ENCODE assay signal across 10 mouse cellular contexts in genomic region chr12:92040481-92040880, GRCm38 (mm10).
A peak's percentile ranks its signal among the peaks of the same experiment; 100 is the strongest.
DNase-seq lines count a peak whose midpoint lies in the region; ATAC-seq and TF ChIP-seq lines count a peak whose summit lies in the region.
"Had no signal": no experiment of that assay in that cellular context is flagged by ENCODE, and none has a peak within 500 bp of the region (broad histone marks: within the 10 kb centered on the region; RNA-seq: fewer than 3 reads in every experiment).

No protein-coding gene starts in this region.

- peak; percentile 86 for DNase-seq in lung, embryonic 14.5 days
- no peak for DNase-seq in lung, adult 18-20 months
- DNase-seq in Muller cell, postnatal 12 days (ENCODE audit: inconsistent ontology term) = peak; percentile 26
- DNase-seq in c-Kit-positive CD71-negative TER-119-negative erythroid progenitor cells, embryonic 14.5 days (ENCODE audit: low read depth) = peak; percentile 3
- peak; percentile 75 for DNase-seq in limb, embryonic 14.5 days (ENCODE audit: low spot score)
- DNase-seq in left cerebral cortex, adult 11 months (ENCODE audit: low spot score) = no peak
- DNase-seq: liver, postnatal 0 days; thymus, postnatal 14 days had no signal

- H3K4me3 ChIP-seq in lung, embryonic 14.5 days (ENCODE audit: low read depth, low read length) = no peak overlapping the region
- no peak overlapping the region for H3K4me3 ChIP-seq in limb, embryonic 14.5 days (replicated peaks; ENCODE audit: low read length)

- no peak overlapping the region for H3K9ac ChIP-seq in lung, embryonic 14.5 days
- no peak overlapping the region for H3K9ac ChIP-seq in limb, embryonic 14.5 days (ENCODE audit: low read depth, low read length, severe bottlenecking)
- H3K9ac ChIP-seq: liver, postnatal 0 days had no signal

- H3K4me1 ChIP-seq in lung, embryonic 14.5 days (ENCODE audit: insufficient read depth) = no peaks in the 10 kb centered on the region
- no peaks in the 10 kb centered on the region for H3K4me1 ChIP-seq in limb, embryonic 14.5 days (ENCODE audit: control insufficient read depth, insufficient read depth, low read length)

- no peaks in the 10 kb centered on the region for H3K9me3 ChIP-seq in lung, embryonic 14.5 days (ENCODE audit: low read depth, low read length)
- H3K9me3 ChIP-seq in limb, embryonic 14.5 days (ENCODE audit: control insufficient read depth, low read length) = no peaks in the 10 kb centered on the region

- ATAC-seq in lung, embryonic 14.5 days (ENCODE audit: insufficient read depth) = no peak
- ATAC-seq in limb, embryonic 14.5 days (ENCODE audit: low FRiP score, low read depth) = no peak
- ATAC-seq in erythroblast, adult 5-6 weeks (replicated peaks; ENCODE audit: low FRiP score, poor library complexity, severe bottlenecking) = no peak
- ATAC-seq: intestine, postnatal 0 days; liver, postnatal 0 days had no signal

- H3K36me3 ChIP-seq in lung, embryonic 14.5 days (ENCODE audit: insufficient read depth) = no peaks in the 10 kb centered on the region
- no peaks in the 10 kb centered on the region for H3K36me3 ChIP-seq in limb, embryonic 14.5 days (ENCODE audit: control insufficient read depth, insufficient read depth, low read length)

- no peak for TF ChIP-seq POLR2A in limb, embryonic 14.5 days (IDR thresholded peaks at IDR 0.05; ENCODE audit: borderline replicate concordance, extremely low read depth, insufficient read depth, insufficient read length)

- no peak for TF ChIP-seq CTCF in lung, embryonic 14.5 days (IDR thresholded peaks at IDR 0.05; ENCODE audit: low read depth)

- no peak overlapping the region for H3K27ac ChIP-seq in lung, embryonic 14.5 days (ENCODE audit: low read depth)
- no peak overlapping the region for H3K27ac ChIP-seq in limb, embryonic 14.5 days (replicated peaks; ENCODE audit: low read depth, low read length)

- H3K27me3 ChIP-seq in lung, embryonic 14.5 days (ENCODE audit: insufficient read depth, low read length) = no peaks in the 10 kb centered on the region
- H3K27me3 ChIP-seq in limb, embryonic 14.5 days (ENCODE audit: control insufficient read depth, insufficient read depth, low read length) = no peaks in the 10 kb centered on the region

- no peak overlapping the region for H3K4me2 ChIP-seq in lung, embryonic 14.5 days
- no peak overlapping the region for H3K4me2 ChIP-seq in limb, embryonic 14.5 days (replicated peaks; ENCODE audit: low read depth, low read length, severe bottlenecking)

- 72% methylated on average over 1 of the region's 1 CpGs for WGBS in lung, embryonic 14.5 days
- 56% methylated on average over 1 of the region's 1 CpGs for WGBS in limb, embryonic 14.5 days

Comparison
In these comparisons a context has a peak if more than half of its experiments do, and no peak if none do; other contexts are left out.
1. DNase-seq: peak in lung, embryonic 14.5 days (single experiment), Muller cell, postnatal 12 days (single experiment), c-Kit-positive CD71-negative TER-119-negative erythroid progenitor cells, embryonic 14.5 days (single experiment) and limb, embryonic 14.5 days (single experiment); none in lung, adult 18-20 months (0 of 2) and left cerebral cortex, adult 11 months (single experiment).